Mouse (Mus musculus) kidney, adult 2 months (tissue): ENCODE measurements at regions not wholly inside any gene's neighbourhood (a gene's known extent, or its start where the extent isn't known, plus 50 kb on each side); places are given as distances from the start of the nearest gene placed in this dataset.
"Not testable (repeated sequence)": the region's sequence is repeated elsewhere in the genome, so short reads cannot be mapped to it uniquely, and the experiment has no call there.

ENCODE experiments used
- DNase-seq: peaks from one replicate; pipeline ENCODE4 v3.0.0; 2021
- H3K27ac ChIP-seq: fragments of 200-500 bp; 2 replicates; pipeline ENCODE4 v1.5.1; 2012; ENCODE audit warnings: low read depth, low read length, control low read depth, inconsistent platforms; ENCODE audit not compliant: insufficient read depth
- H3K27me3 ChIP-seq: fragments of 200-500 bp; replicated peaks from 2 replicates; pipeline ENCODE4 v1.6.1; 2012; ENCODE audit warnings: mild to moderate bottlenecking, moderate library complexity, low read length, inconsistent platforms; ENCODE audit not compliant: control insufficient read depth, insufficient read depth
- H3K36me3 ChIP-seq: fragments of 200-500 bp; 2 replicates; pipeline ENCODE4 v1.6.1; 2012; ENCODE audit warnings: mild to moderate bottlenecking, moderate library complexity, low read length, inconsistent platforms; ENCODE audit not compliant: control insufficient read depth, insufficient read depth
- H3K4me1 ChIP-seq: fragments of 200-500 bp; 2 replicates; pipeline ENCODE4 v1.6.1; 2011; ENCODE audit warnings: low read length; ENCODE audit not compliant: control insufficient read depth, insufficient read depth
- H3K4me3 ChIP-seq: fragments of 200-500 bp; 2 replicates; pipeline ENCODE4 v1.5.1; 2011; ENCODE audit warnings: mild to moderate bottlenecking, low read depth, low read length, control low read depth; ENCODE audit not compliant: insufficient read depth
- CTCF ChIP-seq: fragments of 200-500 bp; conservative IDR thresholded peaks from 2 replicates; pipeline ENCODE4 v1.5.1; 2011; ENCODE audit warnings: low read depth, mild to moderate bottlenecking, control low read depth, low read length, moderate library complexity, mixed read lengths; ENCODE audit not compliant: insufficient read depth, insufficient read length
- POLR2A ChIP-seq: fragments of 200-500 bp; IDR thresholded peaks from one replicate; pipeline ENCODE4 v1.6.1; 2011; ENCODE audit warnings: low read depth, low read length, control low read depth
- WGBS: fragments of 180-500 bp; shearing (Covaris S2); methylation state at CpG from one replicate; pipeline ENCODE4 v1.1.7; 2018; 5-methylcytosine and 5-hydroxymethylcytosine counted together

GRCm38 (mm10) chr1:16904690-16905089 lies 811.6 kb upstream of the 4930444P10Rik start:
- DNase-seq, result no peak
- no peaks in the 10 kb centered on the region for H3K36me3 ChIP-seq
- TF ChIP-seq POLR2A, result no peak
- TF ChIP-seq CTCF, result no peak

GRCm38 (mm10) chr1:16868383-16868782 lies 775.3 kb upstream of the 4930444P10Rik start:
- not testable (repeated sequence) for H3K4me1 ChIP-seq, H3K4me3 ChIP-seq, DNase-seq, H3K27ac ChIP-seq, H3K36me3 ChIP-seq, H3K27me3 ChIP-seq
- 70% methylated on average over 3 of the region's 3 CpGs for WGBS

More at GRCm38 (mm10) chr1:16904690-16905089, 811.6 kb upstream of the 4930444P10Rik start:
- no peak overlapping the region for H3K4me3 ChIP-seq
- H3K4me1 ChIP-seq, result no peaks in the 10 kb centered on the region
- no peaks in the 10 kb centered on the region for H3K27me3 ChIP-seq
- H3K27ac ChIP-seq, result no peak overlapping the region

GRCm38 (mm10) chr1:16867086-16867835 lies 774.1 kb upstream of the 4930444P10Rik start:
- peak; percentile 7 for DNase-seq
- not testable (repeated sequence) for H3K4me3 ChIP-seq, H3K4me1 ChIP-seq, H3K27me3 ChIP-seq, H3K36me3 ChIP-seq, H3K27ac ChIP-seq
- 72% methylated on average over 6 of the region's 6 CpGs for WGBS

- no peak for DNase-seq
- no peaks in the 10 kb centered on the region for H3K27me3 ChIP-seq
- no peaks in the 10 kb centered on the region for H3K36me3 ChIP-seq
- no peak overlapping the region for H3K4me3 ChIP-seq
- H3K27ac ChIP-seq, result no peak overlapping the region
- TF ChIP-seq CTCF, result no peak
- no peak for TF ChIP-seq POLR2A
- H3K4me1 ChIP-seq, result no peaks in the 10 kb centered on the region
Observed at GRCm38 (mm10) chr1:16837111-16837510, 744.0 kb upstream of the 4930444P10Rik start.

- H3K36me3 ChIP-seq, H3K4me3 ChIP-seq, H3K4me1 ChIP-seq, DNase-seq, H3K27ac ChIP-seq, H3K27me3 ChIP-seq: not testable (repeated sequence)
- 74% methylated on average over 4 of the region's 4 CpGs for WGBS
Observed at GRCm38 (mm10) chr1:16824709-16825108, 731.6 kb upstream of the 4930444P10Rik start.

GRCm38 (mm10) chr1:16824057-16824456 lies 730.9 kb upstream of the 4930444P10Rik start:
- no peaks in the 10 kb centered on the region; the same call in 1 of the 2 replicates for H3K4me1 ChIP-seq
- TF ChIP-seq POLR2A (no peak), CTCF (no peak)
- H3K36me3 ChIP-seq, result no peaks in the 10 kb centered on the region
- H3K27me3 ChIP-seq, result no peaks in the 10 kb centered on the region; the same call in 1 of the 2 replicates
- WGBS, result 49% methylated on average over 3 of the region's 3 CpGs
- H3K27ac ChIP-seq, result no peak overlapping the region
- peak; percentile 40 for DNase-seq
- no peak overlapping the region for H3K4me3 ChIP-seq

GRCm38 (mm10) chr1:16821186-16821585 lies 728.1 kb upstream of the 4930444P10Rik start:
- 58% methylated on average over 2 of the region's 2 CpGs for WGBS
- DNase-seq, result no peak

GRCm38 (mm10) chr1:16816572-16816971 lies 723.4 kb upstream of the 4930444P10Rik start:
- DNase-seq, result no peak
- H3K36me3 ChIP-seq, result no peaks in the 10 kb centered on the region
- no peak overlapping the region for H3K27ac ChIP-seq
- no peak overlapping the region for H3K4me3 ChIP-seq
- H3K4me1 ChIP-seq, result no peaks in the 10 kb centered on the region
- TF ChIP-seq POLR2A (no peak), CTCF (no peak)
- H3K27me3 ChIP-seq, result no peaks in the 10 kb centered on the region
- WGBS, result 82% methylated on average over 7 of the region's 7 CpGs

More at GRCm38 (mm10) chr1:16821186-16821585, 728.1 kb upstream of the 4930444P10Rik start:
- no peaks in the 10 kb centered on the region for H3K36me3 ChIP-seq
- no peak overlapping the region for H3K27ac ChIP-seq
- no peaks in the 10 kb centered on the region; the same call in 1 of the 2 replicates for H3K4me1 ChIP-seq
- H3K27me3 ChIP-seq, result no peaks in the 10 kb centered on the region; the same call in 1 of the 2 replicates
- H3K4me3 ChIP-seq, result no peak overlapping the region
- TF ChIP-seq POLR2A (no peak), CTCF (no peak)
